Mouse (Mus musculus) T-helper 1 cell (primary cell): ENCODE results near the gene Tor2a.

ENCODE experiments used
- in situ Hi-C: fragments of 300-600 bp; cut with MboI, MseI; formaldehyde crosslinking; loops from one replicate; pipeline ENCODE4 v1.15.1; 2025; ENCODE audit warnings: high pct_unique_total_duplicates

The Tor2a gene

GRCm38 (mm10) chr2:32808816-32809566 lies 52.0 kb downstream of the Tor2a start:
- in situ Hi-C loops: no loop called here
